Mouse (Mus musculus) layer of hippocampus, adult 18-20 months (tissue): ENCODE measurements around the gene Gm11032. TPM values are rescaled to one million over a fixed set of nuclear protein-coding genes. Genes with fewer than 3 reads are reported as not detected.
"Not testable (repeated sequence)": the region's sequence is repeated elsewhere in the genome, so short reads cannot be mapped to it uniquely, and the experiment has no call there.

Experiments
- DNase-seq, 2 experiments: peaks; one replicate each; pipeline ENCODE4 v3.0.0; 2022; ENCODE audit warnings: low spot score in 2 of 2
- total RNA-seq, 2 experiments: library from RNA; stranded (reverse); gene quantifications; 2 replicates each; pipeline ENCODE4 v1.2.3; 2021

The Gm11032 gene
- total RNA-seq, 2 experiments from 2014 or later, result not detected

- DNase-seq, result no peak
These were observed 3.1 kb downstream of the Gm11032 start for GRCm38 (mm10) chr11:4622997-4623396.

DNA sequence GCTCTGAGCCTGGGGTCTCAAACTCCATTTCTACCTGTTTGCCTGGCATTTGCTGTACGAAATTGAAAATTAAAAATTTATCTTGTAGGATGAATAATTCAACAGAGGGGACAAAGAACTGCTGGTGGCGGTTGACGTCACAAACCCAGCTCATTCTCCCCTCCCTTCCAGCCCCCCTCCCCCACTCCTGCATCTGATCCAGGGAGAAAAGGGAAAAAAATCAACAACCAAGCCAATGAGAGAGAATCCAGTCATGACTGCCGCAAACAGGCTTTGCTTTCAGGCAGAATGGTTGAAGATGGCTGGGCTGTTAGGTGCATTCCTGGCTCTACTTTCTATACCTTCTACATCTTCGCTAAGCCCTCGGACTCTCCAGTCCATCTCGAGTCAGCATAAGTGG lies 6.1 kb downstream of the Gm11032 start:
- no peak for DNase-seq

DNA sequence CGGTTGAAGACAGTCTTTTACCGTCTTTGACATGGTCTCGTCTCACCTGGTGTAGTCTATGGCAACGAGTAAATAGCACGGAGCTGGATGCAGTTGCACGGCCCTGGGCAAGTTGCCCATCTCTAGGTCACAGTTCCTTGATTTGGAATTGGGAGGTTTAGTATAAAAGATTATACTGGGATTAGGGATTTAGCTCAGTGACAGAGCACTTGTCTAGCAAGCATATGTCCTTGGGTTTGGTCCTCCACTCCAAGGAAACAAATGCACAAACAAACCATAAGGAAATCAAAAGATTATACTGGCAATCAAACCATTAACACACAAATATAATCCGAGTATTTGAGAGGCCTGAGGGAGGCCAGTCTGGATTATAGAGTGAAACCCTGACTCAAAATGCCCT lies 7.8 kb downstream of the Gm11032 start:
- DNase-seq, result no peak

GRCm38 (mm10) chr11:4629861-4630280 lies 10.0 kb downstream of the Gm11032 start:
- DNase-seq, result no peak

GRCm38 (mm10) chr11:4633420-4633819 lies 13.6 kb downstream of the Gm11032 start:
- no peak for DNase-seq

DNA sequence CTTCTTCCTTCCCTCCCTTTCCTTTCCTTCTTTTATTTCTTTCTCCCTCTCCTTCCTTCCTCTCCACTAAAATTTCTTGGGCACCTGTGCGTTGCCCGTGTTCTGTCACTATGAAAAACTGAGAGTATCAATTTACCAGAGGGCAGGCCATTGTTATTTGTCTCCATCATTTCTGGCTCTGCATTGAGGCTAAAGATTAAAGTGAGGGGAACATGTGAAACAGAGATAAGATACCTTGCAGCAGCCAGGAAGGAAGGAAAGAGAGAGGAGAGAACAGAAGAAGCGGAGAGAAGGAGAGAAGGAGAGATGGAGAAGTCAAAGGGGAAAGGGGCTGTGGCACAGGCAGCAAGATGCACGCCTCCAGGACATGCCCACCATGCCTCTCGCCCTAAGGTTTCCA lies 14.5 kb downstream of the Gm11032 start:
- no peak for DNase-seq

DNA sequence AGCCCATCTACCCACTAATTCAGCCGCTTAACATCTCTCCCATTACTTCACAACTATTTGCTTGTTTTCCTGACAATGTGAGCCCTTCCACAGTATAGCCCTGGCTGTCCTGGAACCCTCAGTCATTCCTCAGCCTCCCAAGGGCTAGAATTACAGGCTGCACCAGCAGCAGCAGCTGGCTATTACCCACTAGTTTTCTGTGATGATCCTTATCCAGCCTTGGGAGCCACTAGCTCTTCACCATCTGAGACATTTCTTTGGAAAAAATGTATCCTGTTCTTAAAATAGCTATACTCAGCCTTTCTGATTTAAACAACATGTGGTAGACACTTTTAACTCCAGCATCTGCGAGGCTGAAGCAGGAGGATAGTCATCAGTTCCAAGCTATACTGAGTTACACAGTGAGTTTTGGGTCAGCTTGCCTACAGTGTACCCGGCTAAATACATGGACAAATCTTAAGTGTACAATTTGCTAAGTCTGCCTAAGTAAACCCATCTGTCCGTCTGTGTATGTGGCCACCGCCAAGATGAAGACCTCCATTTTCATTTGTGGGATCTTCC lies 17.0 kb downstream of the Gm11032 start:
- DNase-seq, result no peak

- peak; percentile 85 to 90 for DNase-seq
These were observed 17.8 kb downstream of the Gm11032 start, which contains the start of gene Ascc2 for GRCm38 (mm10) chr11:4637534-4638234. Gene Ascc2 (plus strand): TSS chr11:4637747.

- no peak for DNase-seq
These were observed 18.4 kb downstream of the Gm11032 start for GRCm38 (mm10) chr11:4638261-4638660.

GRCm38 (mm10) chr11:4641185-4641584 lies 21.3 kb downstream of the Gm11032 start:
- no peak for DNase-seq

DNA sequence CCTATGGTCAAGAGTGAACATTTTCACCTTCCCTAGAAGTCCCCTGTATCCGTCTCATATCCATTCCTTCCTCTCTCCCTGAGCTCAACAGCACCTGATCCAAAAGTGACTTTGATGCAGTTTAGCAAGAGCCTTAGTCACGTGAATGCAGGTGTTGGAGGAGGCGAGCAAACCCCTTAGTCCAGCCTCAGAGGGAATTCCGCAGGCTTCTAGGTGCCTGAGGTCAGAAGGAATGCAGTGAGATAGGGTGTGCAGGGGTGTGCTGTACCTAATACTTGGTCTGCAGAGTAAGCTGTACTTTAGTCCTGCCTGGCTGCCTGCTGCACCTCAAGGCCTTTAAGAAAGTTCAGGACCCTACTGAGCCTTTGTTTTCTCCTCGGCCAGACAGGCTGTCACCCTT lies 23.9 kb downstream of the Gm11032 start:
- DNase-seq, result no peak

- not testable (repeated sequence) for DNase-seq
These were observed 25.3 kb downstream of the Gm11032 start for GRCm38 (mm10) chr11:4645180-4645579.

DNA sequence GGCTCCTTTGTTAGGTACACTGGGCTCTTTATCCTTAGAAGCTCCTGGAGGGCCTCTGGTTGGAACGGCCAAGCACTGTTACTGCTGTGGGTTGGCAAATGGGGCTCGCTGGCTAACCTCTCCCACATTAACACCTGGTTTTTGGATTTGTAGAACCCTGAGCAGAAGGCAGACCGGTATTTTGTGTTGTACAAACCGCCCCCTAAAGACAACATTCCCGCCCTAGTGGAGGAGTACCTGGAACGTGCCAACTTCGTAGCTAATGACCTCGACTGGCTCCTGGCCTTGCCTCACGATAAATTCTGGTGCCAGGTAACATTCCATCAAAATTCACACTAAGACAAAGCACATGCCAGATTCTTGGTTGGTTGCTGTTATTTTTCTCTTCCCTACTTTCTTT lies 26.5 kb downstream of the Gm11032 start:
- no peak for DNase-seq

GRCm38 (mm10) chr11:4659818-4660217 lies 40.0 kb downstream of the Gm11032 start:
- no peak for DNase-seq

GRCm38 (mm10) chr11:4660309-4661025 lies 40.6 kb downstream of the Gm11032 start:
- no peak for DNase-seq

DNA sequence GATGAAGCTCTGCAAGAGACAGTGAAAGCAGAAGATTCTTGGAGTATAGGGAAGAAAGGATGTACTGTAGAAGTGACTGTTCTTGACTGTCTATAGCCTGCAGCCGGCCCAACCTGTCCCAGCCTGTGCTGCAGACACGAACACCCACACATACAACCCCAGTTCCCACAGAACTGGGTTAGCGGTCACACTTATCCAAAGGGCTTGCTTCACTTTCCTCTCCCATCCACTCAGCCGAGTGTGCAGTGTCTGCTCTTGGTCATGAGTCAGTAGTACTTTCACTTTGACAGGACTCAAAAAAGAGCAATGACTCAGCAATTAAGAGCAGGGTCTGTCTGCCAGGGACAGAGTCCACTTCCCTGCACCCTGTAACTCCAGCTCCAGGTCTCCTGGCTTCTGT lies 41.5 kb downstream of the Gm11032 start:
- peak in 1 of 2 experiments; percentile 28 for DNase-seq

GRCm38 (mm10) chr11:4661871-4662495 lies 42.1 kb downstream of the Gm11032 start:
- DNase-seq, result peak in 1 of 2 experiments; percentile 49

- no peak for DNase-seq
These were observed 42.6 kb downstream of the Gm11032 start for GRCm38 (mm10) chr11:4662496-4662878.
